11 mouse cellular contexts compared by ENCODE assay signal in genomic region chr5:101662485-101662884, GRCm38 (mm10). TPM values are rescaled to one million over a fixed set of nuclear protein-coding genes. Genes with fewer than 3 reads are reported as not detected.
DNase-seq lines count a peak whose midpoint lies in the region; ATAC-seq and TF ChIP-seq lines count a peak whose summit lies in the region.
"Had no signal": no experiment of that assay in that cellular context is flagged by ENCODE, and none has a peak within 500 bp of the region (broad histone marks: within the 10 kb centered on the region; RNA-seq: fewer than 3 reads in every experiment).

No protein-coding gene starts in this region.

- no peak for DNase-seq in kidney, adult 2 months
- peak; percentile 42 for DNase-seq in ZHBTc4 (ENCODE audit: low read depth, low spot score)
- DNase-seq in heart, adult 18-20 months = no peak
- no peak for DNase-seq in adrenal gland, postnatal 14 days
- DNase-seq: kidney, postnatal 14 days; thymus, postnatal 25 days had no signal

- H3K9ac ChIP-seq in kidney, embryonic 15.5 days = no peak overlapping the region
- H3K9ac ChIP-seq in hindbrain, embryonic 15.5 days = 0 out of 2 replicates have a peak overlapping the region, but pooled peaks have one; percentile 4
- H3K9ac ChIP-seq in neural tube, embryonic 15.5 days (replicated peaks) = 0 out of 2 replicates have a peak overlapping the region, but pooled peaks have one; percentile 41
- H3K9ac ChIP-seq: limb, embryonic 15.5 days; lung, embryonic 15.5 days had no signal

- TF ChIP-seq CTCF in kidney, adult 2 months (conservative IDR thresholded peaks at IDR 0.05; ENCODE audit: insufficient read depth, insufficient read length, low read depth, low read length) = no peak

- peak overlapping the region; percentile 48; the same call in 1 of the 2 replicates for H3K4me3 ChIP-seq in kidney, embryonic 15.5 days (replicated peaks)
- H3K4me3 ChIP-seq in kidney, adult 2 months (ENCODE audit: insufficient read depth, low read depth, low read length) = no peak overlapping the region
- H3K4me3 ChIP-seq in hindbrain, embryonic 15.5 days = peak overlapping the region; percentile 38
- peak overlapping the region; percentile 39 for H3K4me3 ChIP-seq in neural tube, embryonic 15.5 days (replicated peaks)

- H3K4me2 ChIP-seq in kidney, embryonic 15.5 days = no peak overlapping the region
- peak overlapping the region; percentile 52 for H3K4me2 ChIP-seq in hindbrain, embryonic 15.5 days
- H3K4me2 ChIP-seq in neural tube, embryonic 15.5 days = peak overlapping the region; percentile 51

- no peaks in the 10 kb centered on the region for H3K36me3 ChIP-seq in kidney, embryonic 15.5 days
- H3K36me3 ChIP-seq in kidney, adult 2 months (ENCODE audit: control insufficient read depth, insufficient read depth, low read length) = no peaks in the 10 kb centered on the region
- no peaks in the 10 kb centered on the region for H3K36me3 ChIP-seq in hindbrain, embryonic 15.5 days
- H3K36me3 ChIP-seq in neural tube, embryonic 15.5 days = no peaks in the 10 kb centered on the region
- H3K36me3 ChIP-seq: limb, embryonic 15.5 days; lung, embryonic 15.5 days had no signal

- no peaks in the 10 kb centered on the region for H3K9me3 ChIP-seq in kidney, embryonic 15.5 days (replicated peaks)
- H3K9me3 ChIP-seq in hindbrain, embryonic 15.5 days = no peaks in the 10 kb centered on the region
- no peaks in the 10 kb centered on the region for H3K9me3 ChIP-seq in neural tube, embryonic 15.5 days (replicated peaks)
- H3K9me3 ChIP-seq: limb, embryonic 15.5 days; lung, embryonic 15.5 days had no signal

- TF ChIP-seq POLR2A in kidney, adult 2 months (IDR thresholded peaks at IDR 0.05; ENCODE audit: low read depth, low read length) = no peak

- H3K4me1 ChIP-seq in kidney, embryonic 15.5 days = peaks cover 41% of the 10 kb centered on the region
- H3K4me1 ChIP-seq in kidney, adult 2 months (ENCODE audit: control insufficient read depth, insufficient read depth, low read length) = peaks cover 5% of the 10 kb centered on the region; the same call in 1 of the 2 replicates
- H3K4me1 ChIP-seq in hindbrain, embryonic 15.5 days (replicated peaks) = peaks cover 23% of the 10 kb centered on the region
- peaks cover 23% of the 10 kb centered on the region for H3K4me1 ChIP-seq in neural tube, embryonic 15.5 days

- H3K27me3 ChIP-seq in kidney, embryonic 15.5 days = peaks cover 98% of the 10 kb centered on the region
- peaks cover 21% of the 10 kb centered on the region for H3K27me3 ChIP-seq in kidney, adult 2 months (replicated peaks; ENCODE audit: control insufficient read depth, insufficient read depth, low read length)
- H3K27me3 ChIP-seq in hindbrain, embryonic 15.5 days = peaks cover 48% of the 10 kb centered on the region
- peaks cover 74% of the 10 kb centered on the region for H3K27me3 ChIP-seq in neural tube, embryonic 15.5 days (replicated peaks)

- ATAC-seq in kidney, embryonic 15.5 days (replicated peaks; ENCODE audit: low FRiP score) = no peak
- ATAC-seq in hindbrain, embryonic 15.5 days (ENCODE audit: low FRiP score, low read depth) = no peak
- ATAC-seq in neural tube, embryonic 15.5 days (ENCODE audit: low FRiP score) = no peak

- 1% methylated on average over 8 of the region's 8 CpGs for WGBS in kidney, embryonic 15.5 days
- 12% methylated on average over 8 of the region's 8 CpGs for WGBS in kidney, adult 2 months
- 2% methylated on average over 8 of the region's 8 CpGs for WGBS in hindbrain, embryonic 15.5 days
- WGBS in neural tube, embryonic 15.5 days = 4% methylated on average over 8 of the region's 8 CpGs

- H3K27ac ChIP-seq in kidney, embryonic 15.5 days = no peak overlapping the region
- no peak overlapping the region for H3K27ac ChIP-seq in kidney, adult 2 months (ENCODE audit: insufficient read depth, low read depth, low read length)
- H3K27ac ChIP-seq in hindbrain, embryonic 15.5 days (replicated peaks) = no peak overlapping the region
- no peak overlapping the region for H3K27ac ChIP-seq in neural tube, embryonic 15.5 days (replicated peaks)
- H3K27ac ChIP-seq: limb, embryonic 15.5 days; lung, embryonic 15.5 days had no signal

RNA-seq across cellular contexts. Expression of gene Nkx6-1, which starts 2.3 kb away (rescaled TPM):
- polyA plus RNA-seq in kidney, embryonic 15.5 days (2015; fragmentation: Nextera tagmentation; extraction: Ambion mirVana) = 0.55 and 0.90 TPM in 2 replicates
- 0.08 and 0.16 TPM in 2 replicates for polyA plus RNA-seq in kidney, adult 2 months (2012; rRNA removed)
- polyA plus RNA-seq in hindbrain, embryonic 15.5 days (2015; fragmentation: Nextera tagmentation; extraction: Ambion mirVana) = 6.2 and 6.4 TPM in 2 replicates
- polyA plus RNA-seq in neural tube, embryonic 15.5 days (2015; fragmentation: Nextera tagmentation; extraction: Ambion mirVana) = 5.3 and 6.7 TPM in 2 replicates
- under 1 TPM in 1 of 2 experiments, not detected in 1; 0.10 TPM for total RNA-seq in heart, adult 18-20 months (2021)
- total RNA-seq in adrenal gland, postnatal 14 days (2021) = 0.15 TPM in 1 of 2 replicates, not detected in the other
